Mouse (Mus musculus): Measurements from ENCODE around the gene Gpr39.
A peak's percentile ranks its signal among the peaks of the same experiment; 100 is the strongest.
"Not testable (repeated sequence)": the region's sequence is repeated elsewhere in the genome, so short reads cannot be mapped to it uniquely, and the experiment has no call there.

Gene Gpr39

DNA sequence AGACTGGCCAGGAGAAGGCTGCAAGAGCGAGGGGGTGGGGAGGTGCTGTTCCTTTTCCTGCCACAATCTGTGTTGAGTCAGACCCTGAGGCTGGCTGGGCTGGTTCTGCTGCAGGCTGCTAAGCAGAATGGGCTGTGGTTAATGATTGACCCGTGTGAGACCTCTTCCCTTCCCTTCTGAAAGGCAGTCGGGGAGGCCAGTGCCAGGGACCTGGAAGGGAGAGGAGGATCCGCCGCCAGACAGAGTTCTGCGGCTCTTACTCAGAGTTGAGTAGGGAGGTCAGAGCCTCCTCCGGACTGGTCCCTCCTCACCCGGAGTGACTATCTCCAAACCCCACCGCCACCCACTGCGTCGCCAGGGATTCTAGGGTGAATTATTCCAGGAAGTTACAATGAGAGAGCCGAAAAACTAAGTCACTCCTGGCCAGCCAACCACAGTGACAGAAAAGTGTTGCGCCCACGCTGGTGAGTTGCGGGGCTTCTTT, at the start of gene Gpr39:
Gene Gpr39 (plus strand): TSS at position 206 of the 484 bp plus-strand sequence.
- peak; percentile 92 for DNase-seq (ENCODE audit: low spot score)

DNA sequence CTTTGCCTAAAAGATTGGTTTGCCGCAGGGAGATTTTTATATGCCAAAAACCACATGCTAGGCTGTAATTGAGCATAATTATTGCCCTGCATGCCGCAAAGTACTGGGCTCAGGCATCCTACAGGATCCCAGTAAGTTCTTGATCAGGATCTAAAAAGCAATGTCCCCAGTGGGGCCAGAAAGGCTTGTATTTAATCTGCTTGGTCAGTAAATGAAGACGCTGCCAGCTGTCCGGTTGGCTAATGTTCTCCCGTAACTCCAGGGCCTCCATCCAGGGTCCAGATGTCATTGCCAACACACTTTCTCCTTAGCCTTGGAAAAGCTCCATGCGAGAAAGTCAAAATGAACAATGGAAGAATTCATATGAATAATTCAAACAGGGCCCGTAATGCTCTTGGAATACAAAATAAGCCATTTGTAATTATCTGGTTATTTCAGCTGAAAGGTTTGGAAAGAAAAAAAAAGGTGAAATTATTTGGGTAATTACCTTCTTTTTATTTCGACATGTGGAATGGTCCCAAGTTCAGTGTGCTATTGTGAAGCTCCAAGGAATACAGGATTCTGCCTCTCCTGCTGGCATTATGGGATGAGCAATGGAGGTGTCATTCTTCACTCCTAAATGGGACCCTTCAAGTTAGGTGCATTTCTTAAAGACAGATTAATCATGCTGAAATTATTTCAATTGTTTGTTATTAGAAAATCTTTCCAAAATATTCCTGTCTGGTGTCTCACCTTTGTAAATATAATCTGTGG, 37.1 kb upstream of the Gpr39 start:
- DNase-seq (ENCODE audit: low spot score) = no peak

DNA sequence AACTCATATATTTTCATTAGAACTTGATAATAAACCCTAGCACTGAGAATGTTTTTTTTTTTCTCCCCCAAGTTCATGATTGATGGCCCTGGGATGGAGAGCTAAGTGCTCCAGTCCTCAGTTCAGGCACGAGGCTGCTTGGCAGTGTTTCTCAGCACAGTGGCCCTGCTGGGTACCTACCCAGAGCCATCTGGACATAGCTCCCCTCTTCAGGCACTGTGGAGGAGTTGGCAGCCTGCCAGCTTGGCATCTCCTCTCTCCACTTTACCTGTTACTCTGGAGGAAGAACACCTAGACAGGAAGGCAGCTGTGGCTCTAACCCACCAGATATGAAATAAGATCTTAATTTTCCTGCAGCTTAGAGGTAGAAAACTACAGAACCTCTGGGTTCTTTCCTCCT, 33.2 kb upstream of the Gpr39 start:
- DNase-seq (ENCODE audit: low spot score) = no peak

DNA sequence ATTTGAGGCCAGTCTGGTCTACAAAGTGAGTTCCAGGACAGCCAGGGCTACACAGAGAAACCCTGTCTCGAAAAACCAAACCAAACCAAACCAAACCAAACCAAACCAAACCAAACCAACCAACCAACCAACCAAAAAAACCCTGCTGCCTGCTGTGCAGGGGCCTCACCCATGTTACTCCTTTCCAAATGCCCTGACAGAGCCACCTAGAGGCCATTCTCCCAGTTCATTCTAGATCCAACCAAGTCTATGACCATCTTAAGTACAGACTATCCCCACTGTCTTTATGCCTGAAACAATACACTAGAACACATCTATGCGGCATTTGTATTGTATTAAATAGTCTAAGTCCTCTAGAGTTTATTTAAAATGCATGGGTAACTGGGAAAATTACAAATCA, 30.0 kb upstream of the Gpr39 start:
- not testable (repeated sequence) for DNase-seq (ENCODE audit: low spot score)

DNA sequence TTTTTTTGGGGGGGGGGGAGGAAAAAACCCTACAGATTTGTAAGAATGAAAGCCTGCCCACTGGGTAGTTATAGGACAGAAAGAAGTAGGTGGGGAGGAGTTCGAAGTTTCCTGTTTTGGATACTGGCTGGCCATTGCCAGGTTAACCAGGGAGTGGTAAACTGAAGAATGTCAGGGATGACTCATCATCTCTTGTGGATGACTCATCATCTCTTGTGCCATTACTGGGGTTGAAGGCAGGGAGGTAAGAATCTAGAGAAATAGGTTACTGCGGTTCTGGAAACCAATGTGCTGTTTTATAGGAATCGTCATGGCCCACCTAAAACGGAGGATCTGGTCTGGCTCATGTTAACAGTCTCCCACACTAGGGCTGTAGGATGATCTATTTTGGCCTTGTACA, 28.8 kb upstream of the Gpr39 start:
- DNase-seq (ENCODE audit: low spot score) = no peak

DNA sequence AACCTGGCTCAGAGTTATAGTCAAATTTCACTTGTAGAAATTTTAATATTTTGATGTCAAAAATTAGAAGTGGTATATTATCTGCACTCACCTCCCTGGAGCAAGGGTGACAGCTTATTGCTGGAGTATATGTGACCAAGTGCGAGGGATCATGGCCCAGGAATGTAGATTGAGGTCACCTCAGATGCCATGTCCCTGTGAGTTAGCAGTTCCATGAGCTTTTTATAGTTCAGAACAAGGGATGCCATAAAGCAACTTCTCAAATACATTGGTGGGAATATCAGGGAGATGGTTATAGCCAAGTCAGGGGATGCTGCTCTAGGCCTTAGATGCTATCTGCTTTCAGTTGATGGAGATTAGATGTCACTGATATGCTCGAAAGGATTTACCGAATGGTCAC, 27.7 kb upstream of the Gpr39 start:
- no peak for DNase-seq (ENCODE audit: low spot score)

DNA sequence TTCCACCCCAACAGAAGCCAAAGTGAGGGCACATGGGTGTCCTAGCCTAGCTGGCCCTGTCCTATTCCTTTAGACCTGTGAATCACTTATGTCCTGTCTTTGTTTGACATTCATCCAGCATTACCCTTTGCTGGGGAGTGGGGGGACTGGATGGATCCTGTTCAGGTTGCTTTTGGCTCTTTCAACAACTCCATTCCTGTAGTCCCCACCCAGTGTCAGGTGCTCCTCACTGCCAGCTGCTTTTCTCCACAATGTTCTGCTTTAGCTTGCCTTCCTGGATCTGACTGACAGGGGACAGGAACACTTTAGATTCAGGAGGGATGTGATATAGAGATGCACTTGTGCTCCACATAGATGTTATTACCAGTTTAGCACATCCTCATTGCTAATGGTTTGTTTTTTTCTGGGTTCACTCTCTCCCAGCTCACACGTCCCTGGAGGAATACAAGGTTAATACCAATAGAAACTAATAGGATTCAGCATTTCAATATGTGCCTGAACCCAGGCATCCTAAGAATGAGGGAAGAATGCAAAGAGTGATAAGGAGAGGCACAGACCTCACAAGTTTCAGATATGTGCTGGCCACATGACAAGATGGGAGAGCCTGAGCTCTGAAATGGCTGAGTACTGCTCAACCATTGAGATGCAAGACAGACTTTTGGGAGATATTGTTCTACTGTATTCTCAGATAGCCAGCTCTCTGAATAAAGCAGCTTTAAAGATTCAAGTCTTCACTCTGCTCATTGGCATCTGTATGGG, 23.8 kb upstream of the Gpr39 start:
- no peak for DNase-seq (ENCODE audit: low spot score)

DNA sequence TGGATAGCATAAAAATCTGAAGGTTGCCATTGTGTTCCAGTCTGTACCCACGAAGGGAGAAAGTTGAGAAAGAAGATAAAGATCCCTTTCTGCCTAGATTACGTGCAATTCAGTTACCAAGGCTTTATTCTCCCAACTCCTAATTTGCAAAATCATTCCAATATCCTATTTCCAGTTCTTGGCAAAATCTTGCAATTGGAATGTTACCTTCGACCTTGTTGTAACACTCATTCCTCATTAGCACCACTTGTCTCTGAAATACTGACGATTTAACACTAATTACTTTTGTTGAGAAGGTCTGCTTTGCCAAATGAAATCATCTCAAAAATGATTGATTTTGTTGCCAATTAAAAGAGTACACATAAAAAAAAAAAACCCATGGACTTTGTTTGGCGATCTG, 19.4 kb upstream of the Gpr39 start:
- DNase-seq (ENCODE audit: low spot score) = no peak

DNA sequence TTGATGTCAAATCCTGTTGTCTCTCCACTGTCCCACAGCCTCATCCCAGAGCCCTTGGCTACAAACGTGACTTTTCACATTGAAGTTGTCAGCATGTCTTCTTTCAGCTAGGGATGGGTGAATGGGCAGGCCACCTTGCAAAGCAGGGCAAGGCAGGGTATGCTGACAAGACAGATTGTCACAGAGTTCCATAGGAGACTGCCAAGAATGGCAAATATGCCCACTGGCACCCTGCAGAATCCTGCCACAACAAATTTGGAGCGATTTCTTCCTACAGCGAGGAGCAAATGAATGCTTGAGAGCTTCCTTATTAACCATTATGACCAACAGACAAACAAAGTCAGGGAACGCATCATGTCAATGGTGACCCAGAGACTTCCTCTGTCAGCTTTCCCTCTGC, 16.6 kb upstream of the Gpr39 start:
- no peak for DNase-seq (ENCODE audit: low spot score)

DNA sequence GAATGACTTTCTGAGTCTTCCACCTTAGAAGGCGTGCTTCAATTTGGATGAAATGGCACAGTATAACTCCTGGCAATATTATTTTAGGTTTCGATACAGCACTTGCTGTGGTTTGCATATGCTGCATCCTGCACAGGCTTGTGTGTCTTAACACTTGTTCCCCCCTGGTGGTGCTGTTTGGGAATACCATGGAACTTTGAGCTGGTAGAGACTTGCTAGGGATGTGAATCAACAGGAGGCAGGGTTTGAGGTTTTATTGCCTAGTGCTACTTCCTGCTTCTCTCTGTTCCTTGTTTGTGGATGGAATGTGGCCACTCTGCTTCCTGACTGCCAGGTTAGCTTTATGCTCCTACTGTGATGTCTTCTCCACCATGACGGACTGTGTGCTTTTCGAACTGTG, 15.9 kb upstream of the Gpr39 start:
- DNase-seq (ENCODE audit: low spot score) = no peak

DNA sequence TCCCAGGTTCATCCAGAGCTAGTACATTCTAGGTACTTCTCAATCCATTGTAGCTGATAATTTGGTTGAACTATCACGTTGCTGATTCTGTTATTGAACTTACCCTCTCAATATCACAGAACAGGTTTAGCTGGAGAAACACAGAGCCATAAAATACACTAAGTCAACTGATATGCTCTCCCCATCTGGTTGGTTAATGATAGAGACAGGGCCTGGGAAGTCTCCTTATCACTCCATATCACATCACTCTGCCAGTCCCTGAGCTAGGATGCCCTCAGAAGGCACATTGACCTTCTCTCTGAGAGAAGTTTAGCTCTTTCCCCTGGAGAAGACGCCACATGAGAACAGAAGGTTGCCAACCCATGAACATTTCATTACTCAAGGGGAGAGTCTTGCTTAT, 14.7 kb upstream of the Gpr39 start:
- DNase-seq (ENCODE audit: low spot score) = no peak

DNA sequence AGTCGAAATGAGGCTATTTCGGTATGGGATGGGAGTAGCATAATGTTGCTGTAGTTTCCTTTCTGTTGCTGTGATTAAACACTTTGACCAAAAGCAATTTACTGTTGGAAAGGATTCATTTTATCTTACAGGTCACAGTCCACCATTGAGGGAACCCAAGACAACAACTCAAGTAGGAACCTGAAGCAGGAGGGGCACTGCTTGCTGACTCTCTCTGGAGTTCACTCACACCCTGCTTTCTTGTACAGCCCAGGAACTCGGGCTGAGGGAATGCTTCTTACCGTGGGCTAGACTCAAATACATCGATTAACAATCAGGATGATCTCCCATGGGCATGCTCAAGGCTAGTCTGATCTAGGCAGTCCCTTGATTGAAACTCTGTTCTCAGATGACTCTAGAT, 14.1 kb upstream of the Gpr39 start:
- DNase-seq (ENCODE audit: low spot score) = no peak

DNA sequence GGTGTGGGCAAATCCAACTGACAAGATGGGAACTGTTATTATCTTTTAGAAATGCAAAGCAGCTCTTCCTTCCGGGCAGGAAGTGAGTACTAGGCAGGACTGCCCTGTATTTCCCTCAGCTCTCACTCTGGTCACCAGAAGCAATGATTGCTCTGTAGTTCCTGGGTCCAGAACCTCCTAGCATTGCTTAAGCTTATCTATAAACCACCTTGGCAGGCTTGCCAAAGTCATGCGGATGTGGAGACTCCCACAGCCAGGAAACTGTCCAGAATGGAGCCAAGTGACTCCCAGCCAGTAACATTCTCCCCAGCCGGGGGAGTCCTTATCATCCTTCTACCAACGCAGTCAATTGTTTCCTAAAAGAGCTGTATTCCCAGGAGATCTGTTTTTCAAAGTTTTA, 13.7 kb upstream of the Gpr39 start:
- DNase-seq (ENCODE audit: low spot score) = peak; percentile 65

DNA sequence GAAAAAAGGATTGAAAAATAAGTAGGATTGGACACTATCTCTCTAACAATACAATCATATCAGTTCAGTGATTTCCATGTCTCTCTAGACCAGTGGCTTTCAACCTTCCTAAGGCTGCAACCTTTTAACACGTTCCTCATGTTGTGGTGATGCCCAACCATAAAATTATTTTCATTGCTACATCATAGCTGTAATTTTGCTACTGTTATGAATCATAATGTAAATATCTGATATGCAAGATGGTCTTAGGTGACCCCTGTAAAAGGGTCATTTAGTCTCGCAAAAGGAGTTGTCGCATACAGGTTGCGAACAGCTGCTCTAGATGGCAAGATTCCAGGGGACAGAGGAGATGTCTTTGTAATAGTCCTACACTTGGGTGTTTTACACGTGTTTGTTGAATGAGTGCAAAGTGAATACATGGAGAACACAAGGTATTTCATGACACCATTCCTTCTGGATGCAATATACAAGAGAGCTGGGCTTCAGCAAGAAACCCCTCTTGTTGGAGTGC, 11.6 kb upstream of the Gpr39 start:
- no peak for DNase-seq (ENCODE audit: low spot score)

DNA sequence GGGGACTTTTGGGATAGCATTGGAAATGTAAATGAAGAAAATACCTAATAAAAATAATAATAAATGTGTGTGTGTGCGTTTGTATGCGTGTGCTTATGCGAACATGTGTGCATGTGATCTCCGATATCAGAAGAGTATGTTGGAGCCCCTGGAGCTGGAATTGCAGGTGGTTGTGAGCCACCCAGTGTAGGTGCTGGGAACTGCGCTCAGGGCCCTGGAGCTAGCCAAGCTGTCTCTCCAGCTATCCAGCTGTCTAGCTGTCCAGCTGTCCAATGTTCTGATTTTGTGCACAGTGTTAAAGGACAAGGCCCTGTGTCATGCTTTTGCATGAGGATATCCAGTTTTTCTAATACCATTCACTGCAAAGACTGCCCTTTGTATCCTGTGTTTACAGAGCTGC, 7.8 kb upstream of the Gpr39 start:
- DNase-seq (ENCODE audit: low spot score) = no peak

DNA sequence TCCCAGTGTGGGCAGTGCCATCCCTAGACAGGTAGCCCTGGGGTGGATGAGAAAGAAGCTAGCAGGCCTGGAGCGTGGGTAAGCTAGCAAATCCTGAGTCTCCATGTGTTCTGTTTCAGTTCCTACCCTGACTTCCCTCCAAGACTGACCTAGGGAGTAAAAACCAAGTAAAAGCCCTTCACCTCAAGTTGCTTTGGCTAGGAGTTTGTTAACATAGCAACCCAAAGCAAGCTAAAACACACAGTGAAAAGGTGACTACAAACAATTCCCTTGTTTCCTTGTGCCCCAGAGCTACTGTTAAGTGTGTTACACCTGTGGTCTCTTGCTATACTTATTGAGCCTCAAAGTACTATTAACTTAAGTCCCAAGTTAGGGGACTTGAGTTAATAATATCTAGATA, 1.6 kb upstream of the Gpr39 start:
- DNase-seq (ENCODE audit: low spot score) = no peak

DNA sequence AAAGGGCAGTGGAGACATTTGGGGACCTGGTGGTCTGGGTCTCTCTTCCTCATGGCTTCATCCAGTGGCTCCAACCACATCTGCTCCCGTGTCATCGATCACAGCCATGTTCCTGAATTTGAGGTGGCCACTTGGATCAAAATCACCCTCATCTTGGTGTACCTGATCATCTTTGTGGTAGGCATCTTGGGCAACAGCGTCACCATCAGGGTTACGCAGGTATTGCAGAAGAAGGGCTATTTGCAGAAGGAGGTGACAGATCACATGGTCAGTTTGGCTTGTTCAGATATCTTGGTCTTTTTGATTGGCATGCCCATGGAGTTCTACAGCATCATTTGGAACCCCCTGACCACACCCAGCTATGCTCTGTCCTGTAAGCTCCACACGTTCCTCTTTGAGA, 491 bp downstream of the Gpr39 start:
- DNase-seq (ENCODE audit: low spot score) = peak; percentile 79

DNA sequence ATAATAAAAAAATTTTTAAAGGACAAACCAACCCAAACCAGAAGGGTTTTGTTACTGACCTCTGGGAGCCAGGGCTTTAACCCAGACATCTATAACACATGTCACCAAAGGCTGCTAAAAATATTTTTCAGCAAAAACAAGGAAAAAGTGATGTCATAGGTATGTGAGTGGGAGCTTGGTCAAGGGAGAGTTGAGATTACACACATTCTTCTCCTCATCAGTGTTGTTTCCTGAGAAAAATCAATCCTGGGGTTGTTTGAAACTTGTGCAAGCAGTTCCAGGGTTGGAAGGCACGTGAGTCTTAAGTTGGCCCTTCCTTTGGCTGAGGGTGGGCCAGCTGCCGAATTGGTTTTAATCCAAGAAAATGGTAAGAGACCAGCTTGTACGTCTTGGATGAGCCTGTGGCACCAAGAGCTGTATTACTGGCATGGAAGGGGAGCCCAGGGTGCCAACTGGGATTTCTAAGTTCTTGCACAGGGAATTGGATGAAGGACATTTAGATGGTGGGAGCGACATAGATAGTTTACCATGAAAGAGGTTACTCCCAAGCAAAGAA, 2.8 kb downstream of the Gpr39 start:
- DNase-seq (ENCODE audit: low spot score) = no peak

DNA sequence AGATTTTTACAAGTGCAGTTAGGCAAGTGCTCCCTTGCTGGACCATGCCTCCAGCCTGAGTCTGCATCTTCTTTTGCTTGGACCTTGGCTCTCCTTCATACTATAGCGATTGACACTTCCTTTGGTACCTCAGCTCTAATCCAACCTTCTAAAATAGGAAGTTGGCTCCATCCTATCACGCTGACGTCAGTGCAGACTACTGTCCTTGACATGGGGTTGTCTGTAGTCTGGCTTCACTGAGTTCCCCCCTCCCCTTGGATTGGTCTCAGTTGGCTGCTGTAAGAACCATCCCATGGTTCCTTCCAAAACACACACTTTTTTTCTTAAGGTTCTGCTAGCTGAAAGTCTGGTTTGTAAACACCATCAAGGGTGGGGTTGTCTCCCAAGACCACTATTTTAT, 7.6 kb downstream of the Gpr39 start:
- no peak for DNase-seq (ENCODE audit: low spot score)

DNA sequence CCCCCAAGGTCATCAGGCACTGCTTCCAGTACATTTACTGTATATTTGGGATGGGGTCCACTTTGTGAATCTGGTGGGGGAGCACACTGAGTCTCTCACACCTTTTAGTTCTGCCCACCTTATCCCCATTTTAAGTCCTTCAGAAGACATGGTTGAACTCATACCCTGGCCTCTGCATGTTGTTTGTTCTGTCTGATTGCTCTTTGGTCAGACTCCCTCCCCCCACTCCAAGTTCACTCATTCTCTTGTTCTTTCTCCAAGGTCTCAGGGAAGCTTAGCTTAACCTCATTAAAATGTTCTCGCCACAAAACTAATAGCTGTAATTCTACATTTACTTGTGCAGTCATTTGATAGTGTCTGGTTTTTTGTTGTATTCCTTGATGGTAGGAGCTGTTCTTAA, 8.5 kb downstream of the Gpr39 start:
- DNase-seq (ENCODE audit: low spot score) = no peak

DNA sequence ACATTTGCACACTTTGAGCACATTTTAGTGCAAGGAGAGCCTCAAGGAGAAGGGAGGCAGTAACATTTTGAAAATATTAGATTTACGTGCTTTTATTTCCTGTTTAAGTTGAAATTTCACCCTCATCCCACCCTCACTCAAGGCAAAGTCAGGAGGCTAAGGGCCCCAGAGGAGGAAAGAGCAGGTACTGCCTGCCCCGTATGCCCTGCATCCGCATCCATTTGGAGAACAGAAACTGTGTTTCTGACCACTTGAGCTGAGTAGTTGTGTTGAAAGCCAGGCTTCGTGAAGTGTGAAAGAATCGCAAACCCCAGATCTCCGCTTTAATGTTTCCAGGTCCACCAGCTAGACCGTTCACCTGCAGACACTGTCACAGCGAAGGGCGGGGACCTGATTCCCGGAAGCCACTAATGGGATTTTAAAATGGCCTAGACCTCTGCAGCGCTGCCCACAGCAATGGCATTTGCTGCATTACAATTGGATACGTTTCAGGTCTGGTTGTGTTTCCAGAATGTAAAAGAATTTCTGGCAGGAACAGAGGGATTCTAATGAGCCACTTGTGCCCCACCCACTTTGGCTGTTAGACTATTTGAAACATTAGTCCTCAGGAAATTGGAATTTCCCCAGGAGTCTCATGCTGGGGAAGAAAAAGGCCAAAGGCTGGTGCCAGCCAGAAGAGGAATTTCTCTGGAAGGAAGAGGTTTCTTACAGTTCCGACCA, 11.1 kb downstream of the Gpr39 start:
- DNase-seq (ENCODE audit: low spot score) = no peak

DNA sequence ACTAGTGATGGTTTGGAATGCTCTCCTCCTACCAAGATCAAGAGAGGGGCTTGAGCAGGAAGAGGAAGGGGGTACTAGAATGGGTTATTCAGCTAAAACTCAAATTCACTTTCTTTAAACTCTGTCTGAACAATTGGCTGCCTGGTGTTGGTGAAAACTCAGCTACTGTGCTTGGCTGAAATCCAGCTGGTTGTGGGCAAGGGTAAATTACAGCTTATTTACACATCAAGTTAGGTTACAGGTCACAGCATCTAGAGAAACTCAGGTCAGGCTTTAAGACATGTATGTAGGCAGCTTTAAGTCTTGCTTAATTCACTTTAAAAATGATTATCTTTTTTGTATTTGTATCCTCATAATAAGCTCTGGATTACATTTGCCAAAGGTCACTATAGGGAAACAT, 16.7 kb downstream of the Gpr39 start:
- peak; percentile 60 for DNase-seq (ENCODE audit: low spot score)

Measured in urinary bladder, postnatal 14 days (tissue).